Mouse (Mus musculus) kidney, adult 2 months (tissue): ENCODE data around the gene Rnf222.

Source experiments
- CTCF ChIP-seq: fragments of 200-500 bp; conservative IDR thresholded peaks from 2 replicates; pipeline ENCODE4 v1.5.1; 2011; ENCODE audit warnings: low read depth, mild to moderate bottlenecking, control low read depth, low read length, moderate library complexity, mixed read lengths; ENCODE audit not compliant: insufficient read depth, insufficient read length
- POLR2A ChIP-seq: fragments of 200-500 bp; IDR thresholded peaks from one replicate; pipeline ENCODE4 v1.6.1; 2011; ENCODE audit warnings: low read depth, low read length, control low read depth

DNA sequence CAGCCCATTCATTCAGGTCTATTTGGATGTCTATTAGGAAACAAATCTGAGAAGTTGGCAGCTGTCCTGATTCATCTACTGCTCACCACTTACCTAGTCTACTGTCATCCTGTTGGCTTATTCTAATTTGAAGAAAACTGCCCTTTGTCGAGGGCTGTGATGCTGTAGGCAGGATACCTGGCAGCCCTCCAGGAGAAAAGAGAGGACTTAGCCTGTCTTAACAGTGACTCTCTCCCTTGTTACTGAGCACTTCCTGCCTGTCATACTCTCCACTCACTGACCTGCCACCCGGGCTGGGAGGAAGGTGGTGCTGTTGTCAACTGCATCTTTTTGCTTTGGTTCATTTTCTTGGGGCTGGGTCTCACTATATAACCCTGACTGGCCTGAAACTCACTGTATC is 2.3 kb downstream of the Rnf222 start:
- TF ChIP-seq POLR2A (no peak), CTCF (no peak)
